Mouse (Mus musculus): ENCODE measurements around the gene Slc6a6. TPM values are rescaled to one million over a fixed set of nuclear protein-coding genes. Genes with fewer than 3 reads are reported as not detected.
A peak's percentile ranks its signal among the peaks of the same experiment; 100 is the strongest.

Gene Slc6a6
- total RNA-seq, 2 experiments from 2014 or later, result 209 to 474 TPM

GRCm38 (mm10) chr6:91699482-91700200, 15.8 kb downstream of the Slc6a6 start:
- DNase-seq (ENCODE audit: low spot score in 2 of 2), result no peak

- no peak for DNase-seq (ENCODE audit: low spot score in 2 of 2)
Observed at GRCm38 (mm10) chr6:91700823-91701621, 17.2 kb downstream of the Slc6a6 start.

DNA sequence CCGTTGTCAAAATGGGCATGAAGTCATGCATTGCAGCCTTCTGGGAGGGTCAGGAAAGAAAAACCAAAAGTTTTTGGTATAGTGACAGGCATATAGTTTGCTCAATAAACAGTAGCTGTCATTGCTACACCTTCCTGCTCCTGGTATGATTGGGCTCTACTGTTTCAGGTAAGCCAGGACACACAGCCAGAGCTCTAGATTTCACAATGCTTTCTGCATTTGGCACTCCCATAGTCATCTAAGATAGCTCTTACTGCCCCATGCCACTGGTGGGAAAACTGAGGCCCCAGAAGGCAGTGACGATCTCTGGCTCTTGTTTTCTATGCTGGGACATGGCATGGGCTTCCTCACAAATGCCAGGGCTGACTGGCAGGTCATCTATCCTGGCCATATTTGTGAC, 19.6 kb downstream of the Slc6a6 start:
- DNase-seq (ENCODE audit: low spot score in 2 of 2), result no peak

GRCm38 (mm10) chr6:91704446-91704845, 20.6 kb downstream of the Slc6a6 start:
- DNase-seq (ENCODE audit: low spot score in 2 of 2), result no peak

- DNase-seq (ENCODE audit: low spot score in 2 of 2), result no peak
Observed at GRCm38 (mm10) chr6:91705651-91706050, 21.8 kb downstream of the Slc6a6 start.

- DNase-seq (ENCODE audit: low spot score in 2 of 2), result no peak
Observed at GRCm38 (mm10) chr6:91706072-91706776, 22.4 kb downstream of the Slc6a6 start.

DNA sequence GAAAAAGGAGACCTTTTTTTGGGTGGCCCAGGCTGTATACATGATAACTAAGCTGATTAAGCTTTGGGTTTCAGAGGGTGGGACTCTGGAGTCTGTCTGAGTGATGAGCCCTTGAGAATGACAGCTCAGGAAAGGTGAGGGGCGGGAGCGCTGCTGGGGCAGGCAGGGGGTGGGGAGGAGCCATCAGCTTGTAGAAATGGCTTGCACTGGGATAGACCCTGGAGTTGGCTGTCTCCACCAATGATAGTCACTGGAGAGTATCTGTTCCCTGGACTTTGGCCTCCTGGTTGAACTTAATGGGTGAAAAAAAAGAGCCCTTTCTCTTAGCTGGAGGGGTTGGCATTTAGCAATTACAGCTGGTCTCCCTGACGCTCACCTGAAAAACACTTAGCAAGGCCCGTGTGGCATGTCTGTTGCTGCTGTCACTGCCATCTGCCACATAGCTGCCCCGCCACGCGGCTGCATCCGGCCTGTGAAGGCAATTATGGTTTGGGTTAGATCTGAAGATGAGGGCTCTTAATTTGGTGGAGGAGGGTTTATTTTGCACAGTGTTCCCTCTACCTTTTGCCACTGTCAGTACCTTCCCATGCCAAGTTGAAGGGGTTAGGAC, 23.5 kb downstream of the Slc6a6 start:
- DNase-seq (ENCODE audit: low spot score in 2 of 2), result no peak

GRCm38 (mm10) chr6:91707886-91708564, 24.2 kb downstream of the Slc6a6 start:
- DNase-seq (ENCODE audit: low spot score in 2 of 2), result no peak

DNA sequence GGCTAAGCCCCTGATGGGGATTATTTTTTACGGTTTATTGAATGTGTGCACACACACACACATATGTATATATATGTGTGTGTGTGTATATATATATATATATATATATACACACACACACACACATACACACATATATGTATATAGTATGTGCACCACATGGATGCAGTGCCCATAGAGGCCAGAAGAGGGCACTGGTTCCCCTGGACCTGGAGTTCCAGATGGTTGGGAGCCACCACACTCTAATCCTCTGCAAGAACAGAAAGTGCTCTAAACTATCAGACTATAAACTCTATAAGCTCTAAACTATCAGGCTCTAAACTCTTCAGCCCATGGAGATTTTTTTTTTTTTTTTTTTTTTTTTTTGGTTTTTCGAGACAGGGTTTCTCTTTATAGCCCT, 25.1 kb downstream of the Slc6a6 start:
- DNase-seq (ENCODE audit: low spot score in 2 of 2), result no peak

DNA sequence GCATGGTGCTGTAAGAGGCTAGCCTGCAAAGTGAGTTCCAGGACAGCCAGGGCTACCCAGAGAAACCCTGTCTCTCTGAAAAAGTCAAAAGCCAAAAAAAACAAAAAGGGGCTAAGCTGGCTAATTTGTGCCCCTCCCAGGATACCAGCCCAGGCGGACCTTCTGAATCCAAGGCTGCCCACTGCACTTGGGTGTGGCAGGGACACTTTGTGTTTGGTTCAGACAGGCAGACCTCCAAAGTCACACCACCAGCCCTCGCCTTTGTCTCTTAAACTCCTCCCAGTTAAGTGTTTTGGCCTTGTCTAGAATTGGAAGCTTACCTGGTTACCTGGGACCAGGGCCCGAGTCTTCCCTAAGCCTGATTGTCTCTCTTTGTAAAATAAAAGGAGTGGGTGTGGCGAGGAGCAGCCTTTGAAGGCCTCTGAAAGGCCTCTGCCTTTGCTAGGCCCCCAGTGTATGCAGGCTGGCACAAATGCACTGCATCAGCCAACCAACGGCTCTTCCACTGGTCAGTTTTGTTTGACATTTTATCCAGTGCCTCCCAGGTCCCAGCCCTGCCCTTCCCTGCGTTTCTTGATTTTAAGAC, 26.6 kb downstream of the Slc6a6 start:
- DNase-seq (ENCODE audit: low spot score in 2 of 2), result no peak

- no peak for DNase-seq (ENCODE audit: low spot score in 2 of 2)
Observed at GRCm38 (mm10) chr6:91712097-91712854, 28.4 kb downstream of the Slc6a6 start.

DNA sequence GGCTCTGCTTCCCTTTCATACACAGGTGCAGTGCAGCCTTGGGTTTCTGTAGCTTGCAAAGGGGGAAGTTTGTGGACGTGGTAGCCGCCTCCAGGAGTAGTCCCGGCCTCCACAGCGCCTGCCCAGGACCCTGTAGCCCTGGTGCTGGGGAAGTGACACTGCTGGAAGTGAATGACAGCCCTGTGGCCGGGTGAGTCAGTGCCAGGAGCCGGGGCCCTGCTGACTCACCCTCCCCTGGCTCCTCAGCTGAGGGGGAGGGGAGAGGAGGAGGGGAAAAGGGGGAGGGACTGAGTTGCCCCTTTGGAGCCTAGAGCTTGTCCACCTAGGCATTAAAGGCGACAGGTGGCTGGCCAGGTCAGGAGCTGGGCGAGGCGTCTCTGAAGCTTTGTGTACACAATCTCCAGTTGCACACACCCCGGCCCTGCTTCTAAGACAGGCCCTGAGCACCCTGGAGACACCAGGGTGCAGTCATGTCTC, 29.0 kb downstream of the Slc6a6 start:
- peak; percentile 59 to 71 for DNase-seq (ENCODE audit: low spot score in 2 of 2)

DNA sequence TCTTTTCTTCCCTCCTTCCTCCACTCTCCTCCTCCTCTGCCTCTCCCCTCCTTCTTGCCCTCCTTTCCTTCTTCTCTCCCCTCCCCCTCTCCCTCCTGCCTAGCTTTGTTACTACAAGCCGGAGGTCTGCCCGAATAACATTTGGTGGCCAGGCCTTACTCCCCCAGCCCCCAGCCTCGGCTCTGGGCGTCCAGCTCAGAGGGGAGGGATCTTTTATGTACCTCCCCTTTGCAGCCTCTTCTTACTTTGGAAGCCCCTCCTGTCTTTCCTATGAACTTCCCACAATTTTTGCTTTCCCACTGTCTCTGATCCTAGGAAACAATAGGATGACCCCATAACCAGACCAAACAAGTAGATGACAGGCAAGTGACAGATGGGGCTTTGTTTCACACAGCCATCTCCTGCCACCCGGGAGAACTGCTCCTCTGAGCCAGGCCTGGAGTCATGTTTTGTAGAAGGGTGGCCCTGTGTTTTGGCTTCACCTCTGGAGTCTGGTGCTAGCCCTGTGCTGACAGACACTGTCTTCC, 29.6 kb downstream of the Slc6a6 start:
- no peak for DNase-seq (ENCODE audit: low spot score in 2 of 2)

- DNase-seq (ENCODE audit: low spot score in 2 of 2), result no peak
Observed at GRCm38 (mm10) chr6:91715023-91715422, 31.2 kb downstream of the Slc6a6 start.

- DNase-seq (ENCODE audit: low spot score in 2 of 2), result no peak
Observed at GRCm38 (mm10) chr6:91715988-91716810, 32.3 kb downstream of the Slc6a6 start.

GRCm38 (mm10) chr6:91718067-91718466, 34.2 kb downstream of the Slc6a6 start:
- DNase-seq (ENCODE audit: low spot score in 2 of 2), result no peak

DNA sequence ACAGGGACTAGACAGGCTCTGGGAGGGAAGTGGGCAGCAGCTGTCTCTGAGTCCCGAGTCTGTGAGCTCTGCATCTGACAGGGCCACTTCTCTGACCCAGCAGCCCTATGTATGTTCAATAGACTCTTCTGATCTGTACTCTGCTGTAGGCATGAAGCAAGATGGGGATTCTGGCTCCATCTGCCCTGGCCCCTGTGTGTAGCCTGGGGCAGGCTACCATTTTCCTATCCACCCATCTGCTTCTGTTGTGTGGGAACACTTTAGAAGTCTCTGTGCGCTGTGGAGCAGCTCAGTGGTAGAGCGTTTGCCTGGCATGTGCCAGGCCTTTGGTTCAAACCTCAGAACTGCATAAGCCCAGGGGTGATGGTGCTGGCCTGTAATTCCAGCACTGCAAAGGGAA, 34.8 kb downstream of the Slc6a6 start:
- DNase-seq (ENCODE audit: low spot score in 2 of 2), result no peak

DNA sequence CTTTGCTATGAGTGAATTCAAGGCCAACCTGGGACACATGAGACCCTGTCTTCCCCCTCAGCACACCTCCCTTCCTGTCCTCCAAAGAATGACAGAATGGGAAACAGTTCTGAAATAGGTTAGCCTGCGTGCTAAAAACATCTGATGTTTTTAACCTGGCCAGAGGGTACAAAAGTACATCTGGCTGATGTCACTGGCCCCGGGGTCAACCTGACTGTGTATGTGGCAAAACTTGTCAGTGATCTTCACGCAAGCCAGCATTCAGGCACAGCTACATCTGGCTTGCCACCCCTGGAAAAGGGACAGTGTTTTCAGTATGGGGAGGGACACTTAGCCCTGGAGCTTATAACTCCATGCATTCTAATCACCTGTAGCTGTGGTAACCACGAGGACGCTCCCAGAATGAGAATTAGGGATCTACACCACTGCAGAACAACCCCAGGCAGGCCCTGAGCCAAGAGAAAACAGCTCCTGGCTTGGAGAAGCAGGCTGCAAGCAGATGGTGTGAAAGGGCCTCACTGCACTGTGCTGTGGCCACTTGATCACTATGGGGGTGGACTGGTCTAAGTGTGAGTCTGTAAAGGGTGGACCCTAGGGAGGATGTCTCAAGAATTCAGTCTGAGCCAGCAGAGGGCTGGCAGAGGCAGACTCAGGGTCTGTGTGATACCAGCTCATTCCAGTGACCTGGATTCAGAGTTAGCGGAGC, 35.3 kb downstream of the Slc6a6 start:
- DNase-seq (ENCODE audit: low spot score in 2 of 2), result no peak

Data from adrenal gland, adult 18-20 months (tissue).